Mouse (Mus musculus) liver, adult 2 months (tissue): ENCODE results near the gene Nol12. TPM values are rescaled to one million over a fixed set of nuclear protein-coding genes. Genes with fewer than 3 reads are reported as not detected.

Source experiments
- DNase-seq: peaks from one replicate; pipeline ENCODE4 v3.0.0-alpha.2; 2011; ENCODE audit warnings: low read depth, low spot score; ENCODE audit errors: extremely low read depth
- H3K27ac ChIP-seq: fragments of 200-500 bp; replicated peaks from 2 replicates; pipeline ENCODE4 v1.5.1; 2012; ENCODE audit warnings: low read depth, mild to moderate bottlenecking, control low read depth, inconsistent platforms, low read length; ENCODE audit not compliant: insufficient read depth
- H3K27me3 ChIP-seq: fragments of 200-500 bp; 2 replicates; pipeline ENCODE4 v1.6.1; 2012; ENCODE audit warnings: mild to moderate bottlenecking, moderate library complexity, low read length, inconsistent platforms; ENCODE audit not compliant: control insufficient read depth, insufficient read depth
- H3K36me3 ChIP-seq: fragments of 200-500 bp; 2 replicates; pipeline ENCODE4 v1.6.1; 2012; ENCODE audit warnings: low read length, inconsistent platforms; ENCODE audit not compliant: control insufficient read depth, insufficient read depth
- H3K4me1 ChIP-seq: fragments of 200-500 bp; 2 replicates; pipeline ENCODE4 v1.6.1; 2011; ENCODE audit warnings: low read length; ENCODE audit not compliant: control insufficient read depth, insufficient read depth
- H3K4me3 ChIP-seq: fragments of 200-500 bp; 2 replicates; pipeline ENCODE4 v1.5.1; 2011; ENCODE audit warnings: low read depth, mild to moderate bottlenecking, control low read depth, low read length, moderate library complexity; ENCODE audit not compliant: insufficient read depth
- H3K79me2 ChIP-seq: fragments of 200-500 bp; 2 replicates; pipeline ENCODE4 v1.6.1; 2012; ENCODE audit warnings: inconsistent platforms, mild to moderate bottlenecking, low read length, moderate library complexity; ENCODE audit not compliant: control insufficient read depth, insufficient read depth
- H3K9ac ChIP-seq: fragments of 200-500 bp; 2 replicates; pipeline ENCODE4 v1.6.1; 2012; ENCODE audit warnings: low read depth, mild to moderate bottlenecking, control low read depth, inconsistent platforms, low read length
- CTCF ChIP-seq: fragments of 200-500 bp; IDR thresholded peaks from 2 replicates; pipeline ENCODE4 v1.5.1; 2011; ENCODE audit warnings: low read depth, low read length, control low read depth
- POLR2A ChIP-seq: fragments of 200-500 bp; IDR thresholded peaks from 2 replicates; pipeline ENCODE4 v1.6.1; 2011; ENCODE audit warnings: low read length, control low read depth; ENCODE audit not compliant: insufficient read depth; ENCODE audit errors: extremely low read depth
- WGBS: fragments of 180-500 bp; shearing (Covaris S2); methylation state at CpG from one replicate; pipeline ENCODE4 v1.1.7; 2018; 5-methylcytosine and 5-hydroxymethylcytosine counted together
- polyA plus RNA-seq: library from polyadenylated mRNA; depleted of rRNA; stranded (reverse); fragments of >200 nt; gene quantifications from 2 replicates; pipeline ENCODE4 v1.2.3, GENCODE M21; 2012
- total RNA-seq: library from RNA; depleted of rRNA; stranded (reverse); fragments of >200 nt; gene quantifications from 2 replicates; pipeline ENCODE4 v1.2.3, GENCODE M21; 2014

Gene Nol12
- total and polyA plus RNA-seq, 2 experiments = 5.3 to 13.1 TPM

- no peak overlapping the region for H3K9ac ChIP-seq
- H3K27me3 ChIP-seq = no peaks in the 10 kb centered on the region
- TF ChIP-seq CTCF = no peak
- no peak for TF ChIP-seq POLR2A
- H3K36me3 ChIP-seq = no peaks in the 10 kb centered on the region
- H3K4me3 ChIP-seq = no peak overlapping the region
- no peaks in the 10 kb centered on the region for H3K79me2 ChIP-seq
- no peak overlapping the region for H3K27ac ChIP-seq
- DNase-seq = no peak
- 80% methylated on average over 7 of the region's 7 CpGs for WGBS
- no peaks in the 10 kb centered on the region for H3K4me1 ChIP-seq
These were observed 11.5 kb downstream of the Nol12 start for GRCm38 (mm10) chr15:78946232-78946631.

GRCm38 (mm10) chr15:78947657-78948056 is 12.9 kb downstream of the Nol12 start, which contains the start of gene Triobp:
TSS of gene Triobp (plus strand) at chr15:78947724.
- H3K4me3 ChIP-seq = no peak within 1 kb of the TSS

DNA sequence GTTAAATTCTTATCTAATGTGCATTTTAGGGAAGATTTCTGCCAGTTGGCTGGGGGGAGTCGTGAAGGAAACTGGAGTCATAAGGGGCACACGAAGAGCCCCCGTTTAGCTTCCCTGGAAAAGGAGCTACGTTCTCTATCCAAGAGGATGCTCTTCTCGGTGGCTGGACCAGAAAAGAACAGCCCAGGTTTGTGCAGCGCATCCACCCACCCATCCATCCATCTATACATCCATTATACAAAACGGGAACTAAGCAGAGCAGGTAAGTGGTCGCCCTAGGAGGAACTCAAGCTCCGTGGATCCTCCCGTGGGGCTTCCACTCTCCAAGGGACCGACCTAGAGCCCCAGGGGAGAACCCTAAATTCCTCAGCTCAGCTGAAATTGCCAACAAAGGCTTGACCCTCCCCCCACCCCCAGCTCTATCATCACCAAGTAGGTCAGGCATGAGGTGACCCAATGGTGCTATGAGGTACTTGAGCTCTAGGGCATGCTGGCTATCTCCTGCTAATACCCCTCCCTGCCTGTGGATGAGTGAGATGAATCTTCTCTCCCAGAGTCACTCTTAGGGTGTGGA is 13.5 kb downstream of the Nol12 start:
- WGBS = 14% methylated on average over 11 of the region's 11 CpGs
- Histone ChIP-seq H3K27me3 (no peaks in the 10 kb centered on the region), H3K4me3 (no peak overlapping the region), H3K36me3 (no peaks in the 10 kb centered on the region), H3K27ac (no peak overlapping the region), H3K79me2 (no peaks in the 10 kb centered on the region), H3K4me1 (no peaks in the 10 kb centered on the region), H3K9ac (no peak overlapping the region)
- TF ChIP-seq POLR2A (no peak), CTCF (no peak)
- DNase-seq = no peak

More at GRCm38 (mm10) chr15:78947657-78948056, 12.9 kb downstream of the Nol12 start, which contains the start of gene Triobp:
- H3K36me3 ChIP-seq = no peaks in the 10 kb centered on the region
- WGBS = under 1% methylated on average over 24 of the region's 24 CpGs
- no peaks in the 10 kb centered on the region for H3K27me3 ChIP-seq
- H3K27ac ChIP-seq = no peak within 1 kb of the TSS
- peak; percentile 92 for DNase-seq
- no peaks in the 10 kb centered on the region for H3K79me2 ChIP-seq
- H3K9ac ChIP-seq = no peak within 1 kb of the TSS
- no peaks in the 10 kb centered on the region for H3K4me1 ChIP-seq
- TF ChIP-seq CTCF (no peak), POLR2A (no peak)

DNA sequence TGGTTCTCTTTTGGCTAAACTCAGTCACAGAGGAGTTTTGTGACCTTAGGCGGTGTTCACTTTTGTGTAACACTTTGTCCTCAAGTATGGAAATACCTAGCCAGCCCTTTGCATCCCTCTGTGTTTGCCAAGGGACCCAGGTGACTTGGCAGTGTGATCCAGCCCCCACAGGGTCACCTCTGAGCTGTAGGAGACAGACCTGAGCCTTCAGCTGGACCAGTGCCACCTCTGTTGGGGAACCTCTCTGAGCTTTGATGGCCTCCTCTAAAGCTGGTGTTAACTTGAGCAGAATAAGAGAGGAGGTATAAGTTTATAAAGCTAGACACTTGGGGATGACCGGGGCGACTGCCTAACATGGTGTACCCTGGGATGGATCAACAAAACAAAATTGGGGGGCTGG is 14.2 kb downstream of the Nol12 start:
- H3K4me3 ChIP-seq = no peak overlapping the region
- no peak for DNase-seq
- no peaks in the 10 kb centered on the region for H3K36me3 ChIP-seq
- no peaks in the 10 kb centered on the region for H3K79me2 ChIP-seq
- 97% methylated on average over 3 of the region's 3 CpGs for WGBS
- H3K4me1 ChIP-seq = no peaks in the 10 kb centered on the region
- no peak overlapping the region for H3K27ac ChIP-seq
- no peak overlapping the region for H3K9ac ChIP-seq
- no peak for TF ChIP-seq POLR2A
- H3K27me3 ChIP-seq = no peaks in the 10 kb centered on the region

DNA sequence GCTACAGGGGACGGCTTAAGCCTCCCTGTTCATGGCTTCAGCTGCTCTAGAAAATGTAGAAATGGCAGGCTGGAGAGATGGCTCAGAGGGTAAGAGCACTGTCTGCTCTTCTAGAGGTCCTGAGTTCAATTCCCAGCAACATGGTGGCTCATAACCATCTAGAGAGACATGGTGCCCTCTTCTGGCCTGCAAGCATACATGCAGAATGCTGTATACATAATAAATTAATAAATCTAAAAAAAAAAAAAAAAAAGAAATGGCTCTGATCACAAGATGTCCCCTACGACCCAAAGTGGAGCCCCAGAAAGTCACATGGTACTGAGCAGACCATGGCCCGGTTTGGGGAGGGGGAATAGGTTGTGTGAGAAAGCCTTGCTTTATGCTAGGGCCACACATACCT is 20.9 kb downstream of the Nol12 start:
- Histone ChIP-seq H3K4me3 (no peak overlapping the region), H3K36me3 (no peaks in the 10 kb centered on the region), H3K9ac (no peak overlapping the region), H3K79me2 (no peaks in the 10 kb centered on the region), H3K27me3 (no peaks in the 10 kb centered on the region), H3K27ac (no peak overlapping the region), H3K4me1 (no peaks in the 10 kb centered on the region)
- DNase-seq = no peak
- TF ChIP-seq CTCF = no peak
- no peak for TF ChIP-seq POLR2A
- 71% methylated on average over 3 of the region's 3 CpGs for WGBS

DNA sequence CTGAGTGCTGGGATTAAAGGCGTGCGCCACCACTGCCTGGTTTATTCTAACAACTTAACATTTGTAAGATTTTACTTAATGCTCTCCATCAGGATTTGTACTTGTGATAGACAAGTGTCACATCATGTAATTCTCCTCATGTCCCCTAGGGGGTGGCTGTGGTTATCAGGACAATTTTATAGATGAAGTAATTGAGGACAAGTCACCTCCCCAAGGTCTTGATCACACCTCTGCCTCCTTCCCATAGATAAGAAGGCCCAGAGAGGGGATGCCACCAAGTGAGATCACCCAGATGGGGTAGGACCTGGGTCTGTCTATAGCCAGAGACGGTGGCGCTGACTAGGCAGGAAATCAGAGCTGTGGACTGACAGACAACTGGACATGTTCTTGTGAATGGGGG is 21.6 kb downstream of the Nol12 start:
- no peaks in the 10 kb centered on the region for H3K4me1 ChIP-seq
- 80% methylated on average over 4 of the region's 4 CpGs for WGBS
- DNase-seq = peak; percentile 47
- TF ChIP-seq CTCF (peak; percentile 18; the same call in 1 of the 2 replicates), POLR2A (no peak)
- no peaks in the 10 kb centered on the region for H3K27me3 ChIP-seq
- no peak overlapping the region for H3K27ac ChIP-seq
- H3K79me2 ChIP-seq = no peaks in the 10 kb centered on the region
- H3K36me3 ChIP-seq = no peaks in the 10 kb centered on the region
- no peak overlapping the region for H3K4me3 ChIP-seq
- H3K9ac ChIP-seq = no peak overlapping the region
